Mouse (Mus musculus): ENCODE measurements at regions not wholly inside any gene's neighbourhood (a gene's known extent, or its start where the extent isn't known, plus 50 kb on each side); places are given as distances from the start of the nearest gene placed in this dataset.

DNA sequence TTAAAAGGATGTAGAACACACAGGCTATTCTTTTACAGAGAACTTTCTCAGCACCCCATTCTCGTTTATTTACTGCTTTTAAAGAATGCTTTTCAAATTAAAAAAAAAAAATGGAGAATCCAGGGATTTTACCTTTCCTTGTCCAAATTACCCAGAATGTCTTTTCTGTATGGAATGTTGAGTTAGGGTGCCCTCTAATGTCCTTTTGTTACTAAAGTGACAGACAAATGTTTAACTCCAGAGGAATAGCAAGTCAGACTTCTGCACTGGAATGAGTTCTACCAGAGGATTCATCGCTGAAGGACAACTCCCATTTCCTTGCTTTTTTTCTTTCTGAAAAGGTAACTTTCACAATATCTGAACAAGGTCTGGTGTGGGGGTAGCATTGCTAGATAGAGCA lies 540.9 kb upstream of the Cylc2 start:
- peak; percentile 4 for DNase-seq (ENCODE audit: low read depth, low spot score)

DNA sequence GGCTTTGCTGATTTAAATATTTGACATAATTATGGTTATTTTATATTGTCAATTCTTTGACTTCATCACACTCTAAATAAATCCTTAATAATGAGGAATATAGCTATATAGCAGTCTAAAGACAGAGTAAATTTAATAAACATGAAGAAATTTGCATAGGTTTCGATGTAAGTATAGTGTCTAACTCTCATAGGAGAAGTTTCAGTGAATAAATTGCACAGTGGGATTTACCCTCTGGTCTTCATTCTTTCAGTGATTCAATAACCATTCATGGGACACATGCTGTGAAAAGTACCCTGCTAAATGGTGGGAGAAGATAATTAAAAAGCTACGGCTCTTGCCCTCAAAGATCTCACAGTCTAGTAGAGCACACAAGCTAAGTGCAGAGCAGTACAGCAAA lies 530.5 kb upstream of the Cylc2 start:
- DNase-seq (ENCODE audit: low read depth, low spot score), result no peak
